Comparison of ENCODE assay signal across 8 mouse cellular contexts in genomic region chr12:4475251-4475993, GRCm38 (mm10). TPM values are rescaled to one million over a fixed set of nuclear protein-coding genes. Genes with fewer than 3 reads are reported as not detected.
A peak's percentile ranks its signal among the peaks of the same experiment; 100 is the strongest.
DNase-seq lines count a peak whose midpoint lies in the region; ATAC-seq and TF ChIP-seq lines count a peak whose summit lies in the region.

No protein-coding gene starts in this region.

- DNase-seq in A20 (ENCODE audit: low read depth, low spot score): peak; percentile 61
- peak; percentile 18 for DNase-seq in forebrain, embryonic 10.5 days (ENCODE audit: extremely low spot score, low spot score)
- DNase-seq in liver, embryonic 11.5 days (ENCODE audit: low spot score): no peak
- no peak for DNase-seq in stomach, postnatal 0 days (ENCODE audit: low spot score)
- DNase-seq in gastrocnemius, postnatal 4 days (ENCODE audit: low spot score in 2 of 2): no peak
- no peak for DNase-seq in adrenal gland, postnatal 25 days

- peak overlapping the region; percentile 97 for H3K4me2 ChIP-seq in liver, embryonic 11.5 days
- H3K4me2 ChIP-seq in stomach, postnatal 0 days (replicated peaks; ENCODE audit: low read depth): peak overlapping the region; percentile 97

- TF ChIP-seq EP300 in stomach, postnatal 0 days (optimal IDR thresholded peaks at IDR 0.05): no peak

- H3K4me1 ChIP-seq in erythroblast, embryonic 14.5 days (ENCODE audit: control insufficient read depth): peaks cover 16% of the 10 kb centered on the region
- peaks cover 19% of the 10 kb centered on the region for H3K4me1 ChIP-seq in forebrain, embryonic 10.5 days
- peaks cover 7% of the 10 kb centered on the region for H3K4me1 ChIP-seq in liver, embryonic 11.5 days (replicated peaks; ENCODE audit: control insufficient read depth, insufficient read depth, low read length)
- peaks cover 4% of the 10 kb centered on the region for H3K4me1 ChIP-seq in stomach, postnatal 0 days (replicated peaks; ENCODE audit: control insufficient read depth, insufficient read depth)

- H3K4me3 ChIP-seq in erythroblast, embryonic 14.5 days (replicated peaks): peak overlapping the region; percentile 80
- peak overlapping the region; percentile 83 for H3K4me3 ChIP-seq in forebrain, embryonic 10.5 days
- peak overlapping the region; percentile 95 for H3K4me3 ChIP-seq in liver, embryonic 11.5 days (ENCODE audit: low read depth, low read length)
- peak overlapping the region; percentile 90 for H3K4me3 ChIP-seq in stomach, postnatal 0 days (ENCODE audit: low read depth, low read length)

- no peak overlapping the region for H3K27ac ChIP-seq in forebrain, embryonic 10.5 days
- no peak overlapping the region for H3K27ac ChIP-seq in liver, embryonic 11.5 days (ENCODE audit: low read depth, low read length)
- no peak overlapping the region for H3K27ac ChIP-seq in stomach, postnatal 0 days (replicated peaks)

- peaks cover 5% of the 10 kb centered on the region; the same call in 1 of the 2 replicates for H3K9me3 ChIP-seq in erythroblast, embryonic 14.5 days (ENCODE audit: control insufficient read depth, low read length)
- H3K9me3 ChIP-seq in forebrain, embryonic 10.5 days: no peaks in the 10 kb centered on the region
- no peaks in the 10 kb centered on the region for H3K9me3 ChIP-seq in liver, embryonic 11.5 days (ENCODE audit: control insufficient read depth, low read length)
- no peaks in the 10 kb centered on the region for H3K9me3 ChIP-seq in stomach, postnatal 0 days (ENCODE audit: control insufficient read depth, low read length)

- 11% methylated on average over 18 of the region's 18 CpGs for WGBS in forebrain, embryonic 10.5 days
- 12% methylated on average over 18 of the region's 18 CpGs for WGBS in liver, embryonic 11.5 days
- 21% methylated on average over 18 of the region's 18 CpGs for WGBS in stomach, postnatal 0 days

- no peak for TF ChIP-seq CTCF in stomach, postnatal 0 days (IDR thresholded peaks at IDR 0.05; ENCODE audit: low read depth)

- peaks cover 84% of the 10 kb centered on the region for H3K27me3 ChIP-seq in erythroblast, embryonic 14.5 days (ENCODE audit: control insufficient read depth)
- H3K27me3 ChIP-seq in forebrain, embryonic 10.5 days (ENCODE audit: poor library complexity, severe bottlenecking): peaks cover 57% of the 10 kb centered on the region
- H3K27me3 ChIP-seq in liver, embryonic 11.5 days (replicated peaks; ENCODE audit: control insufficient read depth, insufficient read depth, low read length): peaks cover 33% of the 10 kb centered on the region
- no peaks in the 10 kb centered on the region for H3K27me3 ChIP-seq in stomach, postnatal 0 days (ENCODE audit: control insufficient read depth, insufficient read depth, low read length)

- ATAC-seq in erythroblast, adult 5-6 weeks (replicated peaks; ENCODE audit: low FRiP score, poor library complexity, severe bottlenecking): no peak
- no peak for ATAC-seq in liver, embryonic 11.5 days (replicated peaks; ENCODE audit: low FRiP score)
- no peak for ATAC-seq in stomach, postnatal 0 days (ENCODE audit: low FRiP score, low TSS enrichment)

- H3K9ac ChIP-seq in liver, embryonic 11.5 days (ENCODE audit: low read depth, low read length): no peak overlapping the region
- H3K9ac ChIP-seq in stomach, postnatal 0 days (ENCODE audit: low read length): peak overlapping the region; percentile 97

- H3K36me3 ChIP-seq in erythroblast, embryonic 14.5 days (ENCODE audit: control insufficient read depth): no peaks in the 10 kb centered on the region
- H3K36me3 ChIP-seq in forebrain, embryonic 10.5 days (replicated peaks): no peaks in the 10 kb centered on the region
- H3K36me3 ChIP-seq in liver, embryonic 11.5 days (ENCODE audit: control insufficient read depth, insufficient read depth, low read length): no peaks in the 10 kb centered on the region
- H3K36me3 ChIP-seq in stomach, postnatal 0 days (ENCODE audit: control insufficient read depth, insufficient read depth, low read length): no peaks in the 10 kb centered on the region

RNA-seq across cellular contexts. Expression of gene Ncoa1, which starts 1.6 kb away (rescaled TPM):
- polyA plus RNA-seq in erythroblast, embryonic 14.5 days (2012): 0.04 and 0.07 TPM in 2 replicates
- total RNA-seq in erythroblast, adult 5-6 weeks (2015; ENCODE audit: low replicate concordance): 6.9 and 23.2 TPM in 2 replicates
- total RNA-seq in erythroblast, adult 5-6 weeks (2017; ENCODE audit: low replicate concordance): 3.1 and 7.5 TPM in 2 replicates
- 2.8 and 3.0 TPM in 2 replicates for polyA plus RNA-seq in forebrain, embryonic 10.5 days (2016; fragmentation: Nextera tagmentation; extraction: Ambion mirVana)
- polyA plus RNA-seq in liver, embryonic 11.5 days (2014; fragmentation: Nextera tagmentation; extraction: Ambion mirVana): 2.2 and 2.6 TPM in 2 replicates
- 5.0 and 6.0 TPM in 2 replicates for polyA plus RNA-seq in stomach, postnatal 0 days (2015; fragmentation: Nextera tagmentation; extraction: Ambion mirVana)
- total RNA-seq in gastrocnemius, postnatal 4 days (2021): 10 to 100 TPM; 51.1 to 52.3 TPM
- total RNA-seq in adrenal gland, postnatal 25 days (2021): 48.0 and 52.2 TPM in 2 replicates

Comparison
In these comparisons a context has a peak if more than half of its experiments do, and no peak if none do; other contexts are left out.
1. DNase-seq: peak in A20 (single experiment) and forebrain, embryonic 10.5 days (single experiment); none in liver, embryonic 11.5 days (single experiment), stomach, postnatal 0 days (single experiment), gastrocnemius, postnatal 4 days (0 of 2) and adrenal gland, postnatal 25 days (single experiment).
2. Peak in every context shown above with its lines, with median percentiles within 50 percentile points of each other: H3K4me3 ChIP-seq.